Mouse (Mus musculus): Measurements from ENCODE around the gene Sgsh.
"Not testable (repeated sequence)": the region's sequence is repeated elsewhere in the genome, so short reads cannot be mapped to it uniquely, and the experiment has no call there.

The Sgsh gene

DNA sequence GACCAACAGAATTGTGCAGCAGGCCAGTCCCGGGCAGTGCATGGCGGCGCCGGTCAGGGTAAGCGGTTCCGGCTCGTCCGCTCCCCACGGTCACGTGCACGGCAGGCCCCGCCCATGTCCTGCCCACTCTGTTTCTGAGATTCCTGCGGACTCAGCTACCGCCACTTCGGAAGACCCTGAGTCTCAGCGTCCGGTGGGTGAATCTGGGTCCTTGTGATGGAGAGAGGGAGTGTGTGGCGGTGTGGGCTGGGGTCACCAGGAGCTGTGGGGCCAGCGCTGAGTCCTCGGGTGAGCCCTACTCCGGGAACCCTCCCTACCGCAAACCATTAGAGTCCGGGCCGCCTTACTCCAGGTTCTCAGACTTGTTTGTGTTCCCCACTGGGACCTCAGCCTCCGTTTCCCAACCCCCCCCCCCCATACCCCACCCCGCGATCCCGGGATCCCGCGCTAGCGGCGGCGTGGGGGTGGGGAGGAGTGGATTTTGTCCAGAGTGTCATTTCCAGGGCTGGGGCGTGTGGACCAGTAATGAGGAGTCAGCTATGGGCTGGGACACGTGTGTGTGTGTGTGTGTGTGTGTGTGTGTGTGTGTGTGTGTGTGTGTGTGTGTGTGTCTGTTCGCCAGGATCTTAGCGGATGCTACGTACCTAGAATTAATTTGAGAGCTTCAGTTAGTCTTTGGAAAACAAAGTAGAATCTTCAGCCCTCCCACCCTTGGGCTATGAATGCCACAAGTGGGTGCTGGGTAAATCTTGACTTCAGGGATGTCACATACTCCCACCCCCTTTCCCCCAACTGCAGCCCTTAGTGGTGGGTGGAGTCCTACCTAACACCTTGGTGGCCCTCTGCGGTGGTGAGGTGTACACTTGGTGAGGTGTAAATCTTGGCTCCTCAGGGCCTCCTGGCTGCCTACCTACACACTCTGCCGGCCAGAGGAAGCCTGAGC, at the start of gene Sgsh, which contains the start of gene Slc26a11:
Gene Sgsh, minus strand, starts transcription at position 94 of the 943 bp plus-strand sequence.
Gene Slc26a11, plus strand, starts transcription at position 115 of the 943 bp plus-strand sequence.
- peak; percentile 78 for DNase-seq

DNA sequence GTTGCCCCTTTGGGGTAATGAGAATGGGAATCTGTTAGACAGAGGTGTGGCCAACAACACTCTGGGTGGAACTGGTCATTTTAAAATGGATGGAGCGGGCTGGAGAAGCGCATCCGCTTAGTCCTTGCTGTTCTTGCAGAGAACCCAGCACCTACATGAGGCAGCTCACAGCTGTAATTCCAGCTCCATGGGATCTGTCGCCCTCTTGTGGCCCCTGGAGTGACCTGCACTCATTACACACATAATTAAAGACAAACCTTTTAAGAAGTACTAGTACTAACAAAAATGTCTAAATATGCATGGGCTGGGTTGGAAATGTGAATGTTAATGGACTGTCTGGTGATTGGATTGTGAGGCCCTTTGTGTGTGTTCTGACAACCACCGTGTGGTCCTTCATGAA, 49.3 kb upstream of the Sgsh start:
- no peak for DNase-seq

DNA sequence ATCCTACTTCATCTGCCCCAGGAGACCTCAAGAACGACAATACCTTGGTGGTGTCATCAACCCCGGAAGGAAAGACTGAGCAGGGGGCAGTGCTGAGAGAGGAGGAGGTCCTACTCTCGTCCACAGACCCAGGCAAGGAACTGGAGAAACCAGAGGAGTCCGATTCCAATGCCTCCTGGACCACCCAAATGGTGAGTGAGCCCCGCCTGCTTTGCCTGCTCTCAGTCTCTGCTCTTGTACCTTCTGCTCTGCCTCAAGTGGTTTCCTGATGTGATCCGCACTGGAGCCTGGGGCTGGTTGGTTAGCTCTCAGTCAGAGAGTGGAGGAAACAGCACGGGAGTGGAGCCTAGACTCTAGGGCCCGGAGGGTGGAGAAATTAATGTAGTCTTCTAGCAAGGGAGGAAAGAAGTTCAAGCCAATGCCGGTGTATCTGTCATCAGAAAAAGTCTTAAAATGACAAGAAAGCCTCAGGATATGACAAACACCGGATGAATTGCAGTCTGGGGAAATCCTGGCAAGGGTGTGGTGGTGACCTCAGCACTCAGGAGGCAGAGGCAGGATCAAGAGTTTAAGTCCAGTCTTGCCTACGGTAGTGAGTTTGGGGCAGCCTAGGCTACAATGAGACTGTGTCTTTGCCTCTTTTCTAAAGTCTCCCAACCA, 47.3 kb upstream of the Sgsh start:
- no peak for DNase-seq

DNA sequence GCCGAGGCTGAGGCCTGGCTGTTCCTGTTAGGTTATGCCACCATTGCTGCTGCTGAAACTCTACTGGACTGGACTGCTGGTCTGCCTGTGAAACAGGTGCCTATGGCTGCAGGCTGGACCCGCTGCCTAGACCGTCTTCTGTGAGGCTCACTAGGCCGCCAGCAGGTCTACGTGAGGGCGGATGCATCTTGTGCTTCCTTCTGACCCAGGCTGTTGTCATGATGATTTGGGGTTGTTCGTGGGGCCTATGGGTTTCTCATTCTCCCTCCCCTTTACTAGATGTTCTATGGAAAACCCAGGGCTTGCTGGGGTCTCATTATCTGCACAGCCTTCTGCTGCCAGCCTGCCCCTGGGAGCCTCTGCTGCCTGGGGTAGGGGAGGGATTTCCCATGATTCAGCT, 41.1 kb upstream of the Sgsh start:
- no peak for DNase-seq

DNA sequence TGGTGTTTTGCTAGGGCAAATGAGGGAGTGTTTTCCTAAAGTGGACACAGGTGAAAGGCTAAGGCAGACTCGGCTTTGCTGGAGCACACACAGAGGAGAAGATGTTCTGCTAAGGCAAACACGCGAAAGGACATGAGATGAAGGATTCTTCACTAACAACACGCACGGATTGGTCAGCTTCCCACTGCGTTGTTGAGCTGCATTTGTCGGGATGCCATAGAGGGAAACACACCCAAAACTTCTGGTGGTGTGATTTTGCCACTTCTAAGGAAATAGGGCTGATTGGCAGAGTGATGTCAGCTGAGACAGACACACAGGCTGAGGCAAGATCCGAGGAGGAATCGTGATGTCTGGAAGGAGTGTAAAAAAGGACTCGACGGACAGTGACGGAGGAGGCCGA, 40.6 kb upstream of the Sgsh start:
- no peak for DNase-seq

DNA sequence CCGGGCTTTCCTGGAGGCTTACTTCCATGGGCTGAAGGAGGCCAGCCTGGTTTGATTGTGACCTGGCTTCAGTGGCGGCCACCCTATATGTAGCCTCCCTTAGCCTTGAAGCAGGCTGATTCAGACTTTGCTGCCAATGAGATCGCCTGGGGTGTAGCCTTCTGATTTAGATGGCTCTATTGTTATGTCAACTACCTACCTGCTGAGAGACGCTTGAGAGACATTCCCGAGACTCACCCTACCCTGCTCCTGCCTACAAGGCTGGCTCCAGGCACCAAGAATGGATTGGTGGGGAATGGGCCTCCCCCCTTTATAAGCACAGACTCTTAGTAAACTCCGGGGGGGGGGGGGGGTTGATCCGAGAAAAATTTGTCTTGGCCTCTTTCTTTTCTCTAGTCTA, 40.1 kb upstream of the Sgsh start:
- DNase-seq, result no peak

DNA sequence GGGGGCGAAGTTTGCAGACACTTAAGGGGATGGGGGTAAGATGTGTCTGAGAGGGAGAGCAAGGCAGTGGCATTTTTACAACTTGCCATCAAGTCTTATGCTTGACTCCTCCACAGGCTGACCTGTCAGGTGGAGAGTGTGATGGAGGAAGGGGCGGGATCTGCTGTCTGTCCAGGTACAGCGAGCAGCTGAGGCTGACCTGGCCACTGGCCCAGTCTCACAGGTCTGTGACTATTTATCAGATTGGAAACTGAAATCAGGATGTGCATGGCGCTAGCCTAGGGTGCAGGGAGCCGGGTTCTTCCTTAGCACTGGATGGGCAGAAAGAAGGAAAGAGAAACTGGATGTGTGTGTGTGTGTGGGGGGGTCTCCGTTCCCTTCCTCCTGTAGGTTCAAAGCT, 38.9 kb upstream of the Sgsh start:
- no peak for DNase-seq

DNA sequence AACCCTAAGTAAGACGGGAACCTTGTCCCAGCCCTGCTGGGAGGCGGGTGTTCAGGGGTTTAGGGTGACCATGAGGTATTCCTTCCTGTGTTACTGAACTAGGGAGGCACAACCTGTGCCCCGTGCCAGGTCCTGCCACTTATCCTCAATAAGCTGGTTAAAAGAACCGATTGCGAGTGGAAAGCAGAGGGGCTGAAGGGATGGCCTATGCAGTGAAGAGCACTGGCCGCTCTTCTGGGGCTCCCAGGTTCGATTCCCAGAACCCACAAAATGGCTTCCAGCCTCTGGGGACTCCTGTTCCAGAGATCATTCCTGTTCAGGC, 38.1 kb upstream of the Sgsh start:
- DNase-seq, result no peak

DNA sequence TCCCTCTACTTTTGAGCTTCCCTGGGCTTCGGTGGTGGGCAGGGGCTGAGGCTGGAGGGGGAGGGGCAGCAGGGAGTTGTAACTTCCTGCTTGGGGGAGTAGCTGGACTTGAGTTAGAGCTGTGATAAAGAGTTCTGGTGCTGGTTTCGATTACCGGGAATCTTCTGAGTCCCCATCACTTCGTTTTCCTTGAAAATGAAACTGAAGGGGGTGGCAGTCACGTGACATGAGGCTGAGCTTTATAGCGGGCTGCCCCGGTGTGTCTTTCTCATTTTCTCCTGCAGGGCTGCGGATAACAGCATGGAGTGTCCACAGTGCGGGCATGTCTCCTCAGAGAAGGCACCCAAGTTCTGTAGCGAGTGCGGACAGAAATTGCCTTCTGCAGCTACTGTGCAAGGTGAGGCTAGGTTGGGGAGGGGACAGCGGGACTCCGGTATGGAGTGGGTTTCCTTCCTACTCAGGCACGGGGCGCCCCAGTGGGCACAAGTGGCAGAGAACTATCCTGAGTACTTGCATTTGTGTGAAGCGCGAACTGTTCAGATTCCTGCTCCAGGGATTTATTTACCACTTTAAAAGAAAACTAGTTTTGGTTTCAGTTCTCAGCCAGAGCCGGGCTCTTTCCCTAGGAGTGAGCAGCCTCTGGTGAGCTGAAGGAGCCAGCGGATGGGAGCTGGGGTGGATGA, 37.6 kb upstream of the Sgsh start, which contains the start of gene Rnf213:
Gene Rnf213, plus strand, starts transcription at position 301 of the 683 bp plus-strand sequence.
- no peak for DNase-seq

DNA sequence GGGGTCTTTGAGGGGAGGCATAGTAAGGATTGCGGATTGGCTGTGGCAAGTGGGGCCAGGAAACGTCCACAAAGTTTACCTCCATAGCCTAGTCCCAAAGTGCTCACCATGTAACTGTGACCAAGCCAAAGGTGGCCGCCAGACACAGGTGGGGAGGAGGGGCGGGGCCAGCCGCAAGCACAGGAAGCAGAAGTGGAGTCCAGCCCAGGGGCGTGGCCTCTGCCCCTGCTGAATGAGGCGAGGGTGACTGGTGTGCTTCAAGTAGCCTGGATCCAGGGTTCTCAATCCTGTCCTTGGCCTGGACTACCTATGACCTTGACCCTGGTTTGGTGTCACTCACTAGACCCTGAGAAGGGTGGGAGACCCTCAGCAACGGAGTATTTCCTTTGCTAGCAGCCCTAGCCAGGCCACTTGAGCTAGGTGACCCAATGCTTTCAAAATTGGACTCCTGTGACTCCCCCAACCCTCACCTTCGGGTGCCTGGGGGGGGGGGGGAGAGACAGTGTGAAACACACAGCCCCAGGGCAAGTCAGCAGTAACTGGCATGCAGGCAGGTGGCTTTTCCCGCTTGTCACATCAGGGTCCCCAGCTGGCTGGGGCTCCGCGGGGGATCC, 36.8 kb upstream of the Sgsh start:
- DNase-seq, result peak; percentile 23

DNA sequence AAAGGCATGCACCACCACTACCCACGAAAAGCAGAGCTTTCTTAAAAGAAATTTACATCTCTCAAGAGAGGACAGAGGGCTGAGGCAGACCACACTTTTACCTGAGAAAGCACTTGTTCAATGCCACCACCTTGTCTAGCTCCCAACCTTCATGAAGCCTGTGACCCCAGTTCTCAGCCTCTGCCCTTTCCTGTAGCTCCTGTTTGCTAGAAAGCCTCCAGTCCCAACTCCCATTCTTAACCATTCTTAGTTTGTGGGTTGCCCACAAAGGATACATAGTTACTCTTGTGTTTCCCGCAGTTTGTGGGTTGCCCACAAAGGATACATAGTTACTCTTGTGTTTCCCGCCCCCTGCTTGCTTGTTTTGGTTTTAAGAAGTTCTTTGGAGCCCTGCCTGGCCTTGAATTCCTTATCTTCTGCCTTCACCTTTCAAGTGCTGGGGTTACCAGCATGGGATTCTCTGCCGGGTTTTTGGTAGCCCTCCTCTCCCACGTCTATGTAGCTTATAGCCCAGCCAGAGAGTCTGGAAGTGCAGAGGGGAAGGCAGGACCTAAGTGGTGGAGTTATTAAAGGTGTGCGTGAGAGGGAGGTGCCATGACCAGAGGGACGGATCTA, 36.2 kb upstream of the Sgsh start:
- DNase-seq, result no peak

DNA sequence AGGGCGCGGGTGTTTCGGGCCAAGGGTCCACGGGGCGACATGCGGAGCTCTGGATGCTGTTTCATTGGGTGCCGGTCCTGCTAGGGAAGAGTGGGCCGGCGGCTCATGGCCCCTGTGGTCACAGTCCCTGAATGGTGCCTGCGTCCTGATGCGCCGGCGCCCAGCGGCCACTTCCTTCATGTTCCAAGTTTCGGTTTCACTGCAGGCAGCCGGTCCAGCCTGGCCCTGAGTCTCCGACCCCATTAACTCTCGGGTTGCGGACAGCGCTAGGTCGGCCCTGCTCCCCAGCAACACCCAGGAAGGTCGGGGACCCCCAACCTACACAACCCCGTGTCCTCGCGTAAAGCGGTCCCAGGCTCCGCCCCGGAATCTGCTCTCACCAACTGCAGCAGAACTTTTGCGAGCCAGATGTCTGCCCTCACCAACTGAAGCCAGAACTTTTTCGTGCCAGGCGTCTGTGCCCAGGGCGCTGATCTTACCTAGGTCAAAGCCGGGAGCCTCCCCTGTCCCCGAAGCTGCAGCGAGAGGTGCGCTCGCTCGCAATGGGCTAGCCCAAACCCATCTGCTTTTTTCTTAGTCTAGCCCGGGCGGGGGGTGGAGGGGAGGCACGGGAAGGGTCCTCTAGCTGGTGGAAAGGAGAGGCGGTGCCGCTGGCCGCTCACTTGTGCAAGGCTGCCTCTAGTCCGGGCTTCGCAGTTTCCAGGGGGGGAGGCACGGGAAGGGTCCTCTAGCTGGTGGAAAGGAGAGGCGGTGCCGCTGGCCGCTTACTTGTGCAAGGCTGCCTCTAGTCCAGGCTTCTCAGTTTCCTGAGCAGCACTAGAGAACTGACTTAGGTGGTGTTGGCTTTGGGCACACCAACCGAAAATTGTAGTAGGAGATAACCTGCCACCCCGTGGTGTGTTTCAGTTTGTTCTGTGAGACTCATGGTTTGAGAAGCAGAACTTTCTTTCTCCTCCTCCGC, 35.2 kb upstream of the Sgsh start:
- peak; percentile 12 for DNase-seq

DNA sequence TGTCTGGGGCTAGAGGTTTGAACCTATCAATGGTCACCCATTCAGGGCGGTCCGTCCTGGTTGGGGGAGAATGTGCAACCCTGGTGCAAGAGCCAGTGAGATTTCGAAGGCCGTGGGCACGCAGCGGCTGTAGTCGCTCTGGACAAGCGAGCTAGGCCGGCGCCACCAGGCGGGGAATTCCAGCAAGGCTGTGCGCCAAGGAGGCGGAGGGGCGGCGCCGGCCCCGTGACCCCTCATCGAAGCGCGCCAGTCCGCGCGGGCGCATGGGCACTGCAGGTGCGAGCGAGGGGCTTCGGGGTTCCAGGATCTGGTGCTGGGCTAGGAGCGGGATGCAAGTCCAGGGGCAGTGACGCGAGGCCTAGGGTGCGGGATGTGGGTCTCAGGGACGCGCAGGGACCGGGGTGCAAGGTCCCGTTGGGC, 34.5 kb upstream of the Sgsh start:
- DNase-seq, result peak; percentile 38

DNA sequence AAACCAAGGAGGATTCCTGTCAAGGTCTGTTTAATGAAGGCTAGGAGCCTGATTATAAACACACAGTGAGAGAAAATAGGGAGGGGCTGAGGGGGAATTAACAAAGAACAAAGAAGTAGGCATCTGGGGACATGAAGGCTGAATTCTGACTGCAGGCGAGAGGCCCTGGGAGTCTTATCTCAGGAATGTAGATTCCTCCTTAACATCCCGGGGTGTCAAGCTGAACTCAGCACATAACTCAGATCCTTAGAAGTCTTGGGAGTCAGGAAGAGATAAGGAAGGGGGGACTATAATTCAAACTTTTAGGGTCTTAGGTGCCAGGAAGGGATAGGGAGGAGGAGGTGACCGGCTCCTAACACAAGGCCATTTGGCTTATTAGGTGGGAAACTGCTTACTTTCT, 31.9 kb upstream of the Sgsh start:
- DNase-seq, result not testable (repeated sequence)

DNA sequence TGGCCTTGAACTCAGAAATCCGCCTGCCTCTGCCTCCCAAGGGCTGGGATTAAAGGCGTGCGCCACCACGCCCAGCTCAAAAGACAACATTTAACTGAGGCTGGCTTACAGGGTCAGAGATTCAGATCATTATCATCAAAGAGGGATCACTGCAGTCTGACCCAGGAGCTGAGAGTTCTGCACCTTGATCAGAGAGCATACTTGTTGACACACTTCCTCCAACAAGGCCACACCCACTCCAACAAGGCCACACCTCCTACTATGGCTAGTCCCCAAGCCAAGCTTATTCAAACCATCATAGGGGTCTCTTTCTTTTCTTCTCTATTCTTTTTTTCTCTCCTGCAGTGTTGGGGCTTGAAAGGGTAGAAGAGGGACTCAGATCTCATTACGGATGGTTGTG, 31.0 kb upstream of the Sgsh start:
- DNase-seq, result no peak

DNA sequence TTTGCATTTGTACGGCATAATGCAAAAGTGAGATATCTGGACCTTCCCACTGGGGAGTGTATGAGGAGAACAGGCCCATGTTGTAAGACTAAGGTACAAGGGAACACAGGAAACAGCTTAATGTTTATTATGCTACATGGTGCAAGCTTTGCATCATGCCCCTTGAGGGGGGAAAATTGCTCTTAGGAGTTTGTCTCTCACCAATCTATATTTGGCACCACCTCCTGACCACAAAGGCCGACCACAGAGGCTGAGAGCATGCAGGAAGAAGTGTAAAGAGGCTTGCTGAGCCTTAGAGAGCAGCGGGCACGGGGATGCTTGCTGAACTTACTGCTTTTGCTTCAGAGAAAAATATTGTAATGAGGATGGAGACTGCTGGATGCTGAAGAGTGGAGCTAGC, 29.6 kb upstream of the Sgsh start:
- no peak for DNase-seq

DNA sequence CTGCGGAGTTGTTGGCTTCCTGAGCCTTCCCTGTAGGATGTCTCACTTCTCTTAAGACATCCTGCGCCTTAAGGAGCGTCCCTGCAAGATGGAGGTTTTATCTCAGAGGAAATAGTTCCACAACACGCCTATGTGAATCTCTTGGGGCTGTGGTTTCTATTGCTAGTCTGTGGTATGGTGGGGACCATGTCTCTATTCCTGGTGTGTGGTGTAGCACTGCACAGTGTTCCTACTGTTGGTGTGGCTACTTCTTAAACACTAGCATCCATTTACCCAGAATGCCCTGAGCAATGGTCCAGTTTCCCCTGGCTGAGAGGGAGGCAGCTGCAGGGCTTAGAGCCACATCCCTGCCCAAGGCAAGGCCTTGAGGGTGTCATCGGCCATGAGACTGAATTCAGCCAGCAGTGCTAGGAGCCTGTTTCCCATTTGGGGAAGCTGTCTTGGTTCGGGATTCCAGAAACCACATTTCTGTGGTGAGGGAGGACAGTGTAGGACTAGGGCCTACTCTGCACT, 27.1 kb upstream of the Sgsh start:
- DNase-seq, result no peak

DNA sequence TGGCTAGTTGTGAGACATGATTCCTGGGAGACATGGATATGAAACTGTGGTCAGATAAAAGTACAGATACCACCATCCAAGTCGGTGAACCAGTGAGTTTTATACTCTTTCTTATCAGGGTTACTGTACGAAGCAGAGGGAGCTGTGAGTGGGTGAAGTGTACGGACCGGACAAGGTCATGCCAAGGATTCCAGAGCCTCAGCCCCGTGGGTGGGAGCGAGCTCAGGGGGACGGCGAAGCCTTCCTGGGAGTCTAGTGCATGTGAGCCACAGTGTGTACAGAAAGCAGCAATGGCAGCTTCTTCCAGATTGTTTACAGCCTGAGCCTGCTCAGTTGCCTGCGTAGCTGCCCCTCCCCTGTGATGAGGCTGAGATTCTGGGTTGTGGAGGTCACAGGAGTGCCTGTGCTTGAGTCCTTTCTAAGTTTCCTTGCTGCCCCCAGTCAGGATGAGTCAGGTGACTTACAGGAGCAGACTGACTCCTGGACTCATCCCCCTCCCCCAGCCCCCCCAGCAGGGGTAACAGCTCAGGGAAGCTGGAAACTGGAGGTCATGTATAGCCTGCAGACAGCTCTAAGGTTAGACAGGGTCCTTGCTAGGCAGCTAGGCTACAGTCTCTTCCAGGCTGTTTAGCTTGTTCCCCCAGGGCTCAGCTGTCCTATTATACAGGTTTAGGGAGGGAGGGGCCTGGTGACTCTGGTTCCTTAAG, 26.4 kb upstream of the Sgsh start:
- DNase-seq, result no peak

DNA sequence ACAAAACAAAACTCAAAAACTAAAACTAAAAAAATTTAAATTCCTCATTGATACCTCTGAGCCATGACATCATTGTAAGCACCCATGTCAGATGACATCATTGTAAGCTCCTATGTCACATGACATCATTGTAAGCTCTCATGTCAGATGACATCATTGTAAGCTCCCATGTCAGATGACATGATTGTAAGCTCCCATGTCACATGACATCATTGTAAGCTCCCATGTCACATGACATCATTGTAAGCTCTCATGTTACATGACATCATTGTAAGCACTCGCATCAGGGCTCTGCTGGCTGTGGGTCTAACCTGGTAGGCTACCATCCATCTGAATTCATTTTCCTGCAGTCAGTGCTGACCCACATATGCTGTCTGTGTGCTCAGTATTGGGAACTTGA, 23.2 kb upstream of the Sgsh start:
- DNase-seq, result no peak

DNA sequence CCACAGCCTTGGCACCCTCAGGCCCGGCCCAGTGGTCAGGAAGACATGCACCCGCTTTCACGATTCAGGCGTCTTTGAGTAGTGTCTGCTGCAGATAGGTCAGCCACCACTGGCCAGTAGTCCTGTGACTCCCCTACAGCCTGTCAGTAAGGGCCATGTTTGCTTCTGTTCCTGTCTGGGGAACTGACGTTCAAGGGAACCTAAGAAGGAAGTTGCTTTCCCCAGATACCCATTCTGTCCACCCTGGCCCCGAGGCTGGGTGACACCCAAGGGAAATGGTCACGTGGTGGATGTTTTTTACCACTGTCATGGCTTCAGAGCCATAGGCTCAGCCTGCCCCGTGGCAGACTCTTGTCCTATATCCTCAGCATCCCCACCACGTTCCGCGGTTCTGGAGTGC, 22.0 kb upstream of the Sgsh start:
- DNase-seq, result no peak

DNA sequence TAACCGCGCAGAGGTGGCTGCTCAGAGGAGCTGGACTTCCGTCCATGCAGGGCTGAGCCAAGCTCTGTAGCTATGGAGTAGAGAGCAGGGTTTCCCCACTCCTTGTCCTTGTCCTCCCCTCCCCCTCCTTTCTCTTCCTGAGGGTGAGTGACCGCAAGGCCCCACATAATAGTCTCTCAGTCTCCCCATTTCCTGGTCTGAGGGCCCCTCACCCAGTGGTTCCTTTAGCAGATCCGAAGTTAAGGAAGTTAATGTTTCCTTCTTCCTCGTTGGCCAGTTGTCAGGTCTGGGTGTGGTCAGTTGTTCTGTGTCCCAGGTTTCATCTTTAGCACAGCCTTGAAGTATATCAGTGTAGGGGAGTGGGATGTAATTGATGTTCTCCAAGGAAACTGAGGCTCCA, 20.1 kb upstream of the Sgsh start:
- DNase-seq, result no peak

All from cerebellum, adult 11-12 months (tissue).